Mouse (Mus musculus) thymus, adult 2 months (tissue): ENCODE data around the gene Mgll. TPM values are rescaled to one million over a fixed set of nuclear protein-coding genes. Genes with fewer than 3 reads are reported as not detected.

Experiments used
- DNase-seq: peaks from one replicate; pipeline ENCODE4 v3.0.0; 2021
- H3K27ac ChIP-seq: fragments of 200-500 bp; 2 replicates; pipeline ENCODE4 v1.5.1; 2012; ENCODE audit warnings: low read length, control low read depth; ENCODE audit not compliant: control insufficient read depth, insufficient read depth
- H3K27me3 ChIP-seq: fragments of 200-500 bp; 2 replicates; pipeline ENCODE4 v1.6.1; 2012; ENCODE audit warnings: mild to moderate bottlenecking, low read length, moderate library complexity, mixed read lengths; ENCODE audit not compliant: control insufficient read depth, insufficient read depth
- H3K36me3 ChIP-seq: fragments of 200-500 bp; 2 replicates; pipeline ENCODE4 v1.6.1; 2012; ENCODE audit warnings: mild to moderate bottlenecking, low read length, moderate library complexity; ENCODE audit not compliant: control insufficient read depth, insufficient read depth
- H3K4me1 ChIP-seq: fragments of 200-500 bp; replicated peaks from 2 replicates; pipeline ENCODE4 v1.6.1; 2012; ENCODE audit warnings: low read length; ENCODE audit not compliant: control insufficient read depth, insufficient read depth
- H3K4me3 ChIP-seq: fragments of 200-500 bp; 2 replicates; pipeline ENCODE4 v1.5.1; 2012; ENCODE audit warnings: mild to moderate bottlenecking, low read length, control low read depth, moderate library complexity; ENCODE audit not compliant: control insufficient read depth, insufficient read depth
- CTCF ChIP-seq: fragments of 200-500 bp; IDR thresholded peaks from 2 replicates; pipeline ENCODE4 v1.5.1; 2012; ENCODE audit warnings: mild to moderate bottlenecking, control low read depth, low read length, moderate library complexity, borderline replicate concordance; ENCODE audit not compliant: control insufficient read depth, poor library complexity, insufficient read depth; ENCODE audit errors: extremely low read depth
- POLR2A ChIP-seq: fragments of 200-500 bp; IDR thresholded peaks from 2 replicates; pipeline ENCODE4 v1.6.1; 2012; ENCODE audit warnings: mild to moderate bottlenecking, low read length, control low read depth, moderate library complexity; ENCODE audit not compliant: control insufficient read depth, poor library complexity, insufficient read depth; ENCODE audit errors: extremely low read depth
- WGBS: fragments of 180-500 bp; shearing (Covaris S2); methylation state at CpG from one replicate; pipeline ENCODE4 v1.1.7; 2018; 5-methylcytosine and 5-hydroxymethylcytosine counted together
- polyA plus RNA-seq: library from polyadenylated mRNA; depleted of rRNA; stranded (reverse); fragments of >200 nt; gene quantifications from 2 replicates; pipeline ENCODE4 v1.2.3, GENCODE M21; 2012

Gene Mgll
- polyA plus RNA-seq, 1 experiment = 60.3 TPM

GRCm38 (mm10) chr6:88758568-88759522, 34.6 kb downstream of the Mgll start:
- TF ChIP-seq POLR2A (no peak), CTCF (no peak)
- Histone ChIP-seq H3K27me3 (no peaks in the 10 kb centered on the region), H3K27ac (no peak overlapping the region), H3K4me3 (no peak overlapping the region), H3K36me3 (no peaks in the 10 kb centered on the region), H3K4me1 (peaks cover 13% of the 10 kb centered on the region)
- DNase-seq = no peak
- 77% methylated on average over 10 of the region's 10 CpGs for WGBS

- Histone ChIP-seq H3K4me3 (no peak overlapping the region), H3K36me3 (no peaks in the 10 kb centered on the region), H3K27me3 (no peaks in the 10 kb centered on the region), H3K27ac (no peak overlapping the region), H3K4me1 (peaks cover 13% of the 10 kb centered on the region)
- no peak for DNase-seq
- WGBS = 88% methylated on average over 17 of the region's 17 CpGs
- TF ChIP-seq POLR2A (no peak), CTCF (no peak)
These were observed 35.7 kb downstream of the Mgll start for GRCm38 (mm10) chr6:88759793-88760453.

GRCm38 (mm10) chr6:88760935-88761635, 36.9 kb downstream of the Mgll start:
- no peak for DNase-seq
- Histone ChIP-seq H3K36me3 (no peaks in the 10 kb centered on the region), H3K27me3 (no peaks in the 10 kb centered on the region), H3K4me1 (peaks cover 13% of the 10 kb centered on the region), H3K27ac (no peak overlapping the region), H3K4me3 (no peak overlapping the region)
- WGBS = 84% methylated on average over 17 of the region's 17 CpGs
- TF ChIP-seq POLR2A (no peak), CTCF (no peak)

- H3K4me1 ChIP-seq = peaks cover 9% of the 10 kb centered on the region; the same call in 1 of the 2 replicates
- no peak for DNase-seq
- no peaks in the 10 kb centered on the region for H3K36me3 ChIP-seq
- H3K27ac ChIP-seq = no peak overlapping the region
- 78% methylated on average over 17 of the region's 17 CpGs for WGBS
- H3K4me3 ChIP-seq = no peak overlapping the region
- no peak for TF ChIP-seq POLR2A
- no peak for TF ChIP-seq CTCF
- no peaks in the 10 kb centered on the region for H3K27me3 ChIP-seq
These were observed 37.6 kb downstream of the Mgll start for GRCm38 (mm10) chr6:88761684-88762439.

- no peaks in the 10 kb centered on the region for H3K27me3 ChIP-seq
- no peak for TF ChIP-seq POLR2A
- TF ChIP-seq CTCF = no peak
- no peak overlapping the region for H3K27ac ChIP-seq
- 0 out of 2 replicates have a peak, but pooled peaks cover 2% of the 10 kb centered on the region for H3K4me1 ChIP-seq
- no peaks in the 10 kb centered on the region for H3K36me3 ChIP-seq
- no peak for DNase-seq
- WGBS = 77% methylated on average over 13 of the region's 13 CpGs
- no peak overlapping the region for H3K4me3 ChIP-seq
These were observed 38.4 kb downstream of the Mgll start for GRCm38 (mm10) chr6:88762440-88763196.
